Mouse (Mus musculus) liver, adult 2 months (tissue): ENCODE data around the gene Galnt16.

Experiments
- CTCF ChIP-seq: fragments of 200-500 bp; IDR thresholded peaks from 2 replicates; pipeline ENCODE4 v1.5.1; 2011; ENCODE audit warnings: low read depth, low read length, control low read depth
- POLR2A ChIP-seq: fragments of 200-500 bp; IDR thresholded peaks from 2 replicates; pipeline ENCODE4 v1.6.1; 2011; ENCODE audit warnings: low read length, control low read depth; ENCODE audit not compliant: insufficient read depth; ENCODE audit errors: extremely low read depth

- no peak for TF ChIP-seq CTCF
- no peak for TF ChIP-seq POLR2A
Measured at GRCm38 (mm10) chr12:80612113-80612791, 94.2 kb downstream of the Galnt16 start.
